Mouse (Mus musculus) CH12.LX (cell line): ENCODE results near the gene Stk10. TPM values are rescaled to one million over a fixed set of nuclear protein-coding genes. Genes with fewer than 3 reads are reported as not detected.

Experiments
- DNase-seq: peaks from one replicate; pipeline ENCODE4 v3.0.0-alpha.2; 2013; ENCODE audit errors: extremely low read depth
- H3K27ac ChIP-seq: 2 replicates; pipeline ENCODE4 v1.5.1; 2012; ENCODE audit warnings: low read depth, mild to moderate bottlenecking, control low read depth, moderate library complexity; ENCODE audit not compliant: insufficient read depth
- H3K27me3 ChIP-seq: replicated peaks from 2 replicates; pipeline ENCODE3; 2012; ENCODE audit warnings: inconsistent platforms
- H3K36me3 ChIP-seq, 2 experiments: replicated peaks in 1 of 2; 2 replicates each; pipeline versions ENCODE3 to v1.6.1; 2012; ENCODE audit warnings: inconsistent platforms in 1 of 2, low read length in 1 of 2, mild to moderate bottlenecking in 1 of 2, mixed read lengths in 1 of 2, moderate library complexity in 1 of 2; ENCODE audit not compliant: control insufficient read depth in 1 of 2, insufficient read depth in 1 of 2
- H3K4me1 ChIP-seq, 2 experiments: 2 replicates each; pipeline ENCODE4 v1.6.1; 2012; ENCODE audit warnings: inconsistent platforms in 1 of 2, moderate library complexity in 1 of 2; ENCODE audit not compliant: insufficient read depth in 2 of 2, control insufficient read depth in 1 of 2
- H3K4me2 ChIP-seq: 2 replicates; pipeline ENCODE4 v1.6.1; 2012; ENCODE audit warnings: low read depth, mild to moderate bottlenecking, control low read depth; ENCODE audit not compliant: poor library complexity, insufficient read depth, severe bottlenecking
- H3K4me3 ChIP-seq, 3 experiments: fragments of 150-350 bp in 1 of 3; sonication (generic) in 1 of 3; replicated peaks in 1 of 3; 2 replicates each; pipeline versions ENCODE3 to v1.5.1; 2011 to 2012; ENCODE audit warnings: low read depth in 2 of 3, low read length in 2 of 3, mild to moderate bottlenecking in 2 of 3, moderate library complexity in 2 of 3, control low read depth in 1 of 3, improper control_type of control experiment in 1 of 3, inconsistent platforms in 1 of 3, mixed read lengths in 1 of 3; ENCODE audit not compliant: poor library complexity in 1 of 3
- H3K79me2 ChIP-seq: replicated peaks from 2 replicates; pipeline ENCODE4 v1.6.1; 2012; ENCODE audit warnings: mild to moderate bottlenecking, moderate library complexity; ENCODE audit not compliant: control insufficient read depth, poor library complexity, insufficient read depth, severe bottlenecking; ENCODE audit errors: extremely low read depth
- H3K9ac ChIP-seq: 2 replicates; pipeline ENCODE4 v1.6.1; 2012; ENCODE audit warnings: low read depth, mild to moderate bottlenecking, control low read depth, moderate library complexity; ENCODE audit not compliant: insufficient read depth
- H3K9me3 ChIP-seq: replicated peaks from 2 replicates; pipeline ENCODE3; 2012; ENCODE audit warnings: low read length, inconsistent platforms, mixed read lengths
- CHD1 ChIP-seq: IDR thresholded peaks from 2 replicates; pipeline ENCODE4 v1.6.1; 2012; ENCODE audit warnings: low read depth, low read length, improper control_type of control experiment, inconsistent platforms
- CHD2 ChIP-seq: IDR thresholded peaks from 2 replicates; pipeline ENCODE4 v1.6.1; 2011; ENCODE audit warnings: low read length, improper control_type of control experiment
- CTCF ChIP-seq, 2 experiments: IDR thresholded peaks in 1 of 2; conservative IDR thresholded peaks in 1 of 2; 2 replicates each; pipeline ENCODE4 v1.5.1; 2011 to 2012; ENCODE audit warnings: low read depth in 2 of 2, low read length in 2 of 2, improper control_type of control experiment in 1 of 2, inconsistent platforms in 1 of 2, mild to moderate bottlenecking in 1 of 2, moderate library complexity in 1 of 2
- ELF1 ChIP-seq: IDR thresholded peaks from 2 replicates; pipeline ENCODE4 v1.6.1; 2014; ENCODE audit warnings: low read depth, mild to moderate bottlenecking, inconsistent platforms, low read length, improper control_type of control experiment
- EP300 ChIP-seq: IDR thresholded peaks from 2 replicates; pipeline ENCODE4 v1.6.1; 2011; ENCODE audit warnings: low read length, improper control_type of control experiment
- HCFC1 ChIP-seq: IDR thresholded peaks from 2 replicates; pipeline ENCODE4 v1.6.1; 2012; ENCODE audit warnings: low read depth, mild to moderate bottlenecking, inconsistent platforms, low read length, improper control_type of control experiment
- JUND ChIP-seq: conservative IDR thresholded peaks from 2 replicates; pipeline ENCODE4 v1.6.1; 2011; ENCODE audit warnings: low read depth, low read length, improper control_type of control experiment
- MAFK ChIP-seq: IDR thresholded peaks from 2 replicates; pipeline ENCODE4 v1.6.1; 2011; ENCODE audit warnings: low read length, improper control_type of control experiment; ENCODE audit not compliant: insufficient replicate concordance
- MAX ChIP-seq: IDR thresholded peaks from 2 replicates; pipeline ENCODE4 v1.6.1; 2011; ENCODE audit warnings: low read length, improper control_type of control experiment
- MAZ ChIP-seq: IDR thresholded peaks from 2 replicates; pipeline ENCODE4 v1.6.1; 2012; ENCODE audit warnings: low read depth, mild to moderate bottlenecking, inconsistent platforms, low read length, improper control_type of control experiment, moderate library complexity
- MYC ChIP-seq: IDR thresholded peaks from 2 replicates; pipeline ENCODE4 v1.6.1; 2011; ENCODE audit warnings: low read depth, mild to moderate bottlenecking, improper control_type of control experiment, low read length
- NELFE ChIP-seq: IDR thresholded peaks from 2 replicates; pipeline ENCODE4 v1.6.1; 2011; ENCODE audit warnings: low read depth, low read length, improper control_type of control experiment
- NRF1 ChIP-seq: IDR thresholded peaks from 2 replicates; pipeline ENCODE4 v1.6.1; 2014; ENCODE audit warnings: low read depth, mild to moderate bottlenecking, inconsistent platforms, low read length, improper control_type of control experiment, moderate library complexity
- SIN3A ChIP-seq: IDR thresholded peaks from 2 replicates; pipeline ENCODE4 v1.6.1; 2012; ENCODE audit warnings: low read length, improper control_type of control experiment, inconsistent platforms
- SMC3 ChIP-seq: IDR thresholded peaks from 2 replicates; pipeline ENCODE4 v1.6.1; 2011; ENCODE audit warnings: low read depth, low read length, improper control_type of control experiment
- TBP ChIP-seq: conservative IDR thresholded peaks from 2 replicates; pipeline ENCODE4 v1.6.1; 2011; ENCODE audit warnings: low read depth, low read length, improper control_type of control experiment
- USF1 ChIP-seq: IDR thresholded peaks from 2 replicates; pipeline ENCODE4 v1.6.1; 2014; ENCODE audit warnings: low read depth, mild to moderate bottlenecking, inconsistent platforms, low read length, improper control_type of control experiment
- USF2 ChIP-seq: conservative IDR thresholded peaks from 2 replicates; pipeline ENCODE4 v1.6.1; 2011; ENCODE audit warnings: low read depth, low read length, improper control_type of control experiment
- dilution Hi-C: fragments of 300-500 bp; cut with MboI; formaldehyde crosslinking; loops from 2 replicates; pipeline ENCODE4 v1.14.3; 2020; ENCODE audit warnings: low sequenced_read_pairs; ENCODE audit not compliant: extremely low pct_unique_long_range_greater_than_20kb, extremely low pct_ligation_motif_present
- in situ Hi-C: fragments of 300-500 bp; cut with MboI; formaldehyde crosslinking; loops from 3 replicates; pipeline ENCODE4 v1.14.3; 2019; ENCODE audit warnings: low sequenced_read_pairs, low pct_ligation_motif_present, low pct_unique_long_range_greater_than_20kb, mixed read lengths
- polyA plus RNA-seq: library from polyadenylated mRNA; unstranded; fragments of >175 nt; gene quantifications from 2 replicates; pipeline ENCODE4 v1.2.1, GENCODE M21; 2012; ENCODE audit warnings: low read depth; ENCODE audit not compliant: insufficient read length
- total RNA-seq, 2 experiments: library from RNA; depleted of rRNA; stranded (reverse); fragments of 300-350 nt in 1 of 2; fragments of >200 nt in 1 of 2; gene quantifications; 2 replicates each; pipeline ENCODE4 v1.2.3; 2012 to 2014

The Stk10 gene
- total and polyA plus RNA-seq, 3 experiments, result 20.0 to 40.3 (median 23.2) TPM

DNA sequence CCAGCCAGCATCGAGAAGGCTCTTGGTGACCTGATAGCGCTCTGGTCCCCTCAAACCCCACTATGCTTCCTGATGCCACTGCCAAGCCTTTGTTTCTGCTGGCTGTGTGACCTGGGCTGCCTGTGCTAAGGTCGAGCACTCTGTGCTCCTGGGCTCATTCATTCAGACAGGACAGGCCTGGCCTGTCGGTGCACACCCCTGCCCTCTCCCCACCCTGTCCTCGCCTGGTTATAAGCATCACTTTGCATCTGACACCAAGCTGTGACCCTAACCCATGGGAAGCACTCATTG, 43.6 kb downstream of the Stk10 start:
- H3K79me2 ChIP-seq, result no peaks in the 10 kb centered on the region
- H3K9me3 ChIP-seq, result no peaks in the 10 kb centered on the region
- in situ Hi-C loops (no loop called here), dilution Hi-C loops (no loop called here)
- no peak overlapping the region for H3K4me2 ChIP-seq
- H3K4me3 ChIP-seq, result no peak overlapping the region
- no peak for DNase-seq
- no peak overlapping the region for H3K9ac ChIP-seq
- peaks cover 0 to 35% of the 10 kb centered on the region in 2 experiments; a peak in 2 of 4 replicates for H3K4me1 ChIP-seq
- no peaks in the 10 kb centered on the region for H3K27me3 ChIP-seq
- no peak overlapping the region for H3K27ac ChIP-seq
- H3K36me3 ChIP-seq, result peaks cover 17 to 88% of the 10 kb centered on the region in 2 experiments
- TF ChIP-seq MAFK (no peak), USF1 (no peak)

DNA sequence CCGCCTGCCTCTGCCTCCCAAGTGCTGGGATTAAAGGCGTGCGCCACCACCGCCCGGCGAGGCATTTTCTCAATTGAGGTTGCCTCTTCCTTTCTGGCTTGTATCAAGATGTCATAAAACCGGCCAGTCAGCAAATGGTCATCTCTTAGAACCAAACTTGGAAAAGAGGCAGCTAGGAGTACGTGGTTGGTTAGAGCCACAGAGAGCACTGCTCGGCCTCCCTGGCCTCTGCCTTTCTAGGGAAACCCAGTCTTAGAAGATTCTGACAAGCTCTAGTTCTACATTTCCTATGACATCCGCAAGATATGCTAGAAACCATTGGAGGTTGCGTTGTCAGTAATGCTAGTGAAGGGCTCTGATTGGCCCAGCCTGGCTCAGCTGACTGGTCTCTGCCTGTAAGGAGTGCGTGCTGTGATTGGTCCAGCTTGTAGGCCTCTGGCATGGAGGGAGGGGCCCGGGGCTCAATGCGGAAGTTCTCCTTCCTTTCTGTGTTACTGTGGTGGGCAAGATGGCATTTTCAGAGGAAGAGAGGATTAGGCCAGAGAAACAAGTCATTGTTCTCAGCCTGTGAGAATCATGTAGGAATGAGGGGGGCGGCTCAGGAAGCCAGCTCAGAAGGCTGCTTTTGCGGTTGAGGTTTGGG, 47.3 kb downstream of the Stk10 start:
- H3K36me3 ChIP-seq, result peaks cover 13 to 83% of the 10 kb centered on the region in 2 experiments
- no peaks in the 10 kb centered on the region for H3K27me3 ChIP-seq
- in situ Hi-C loops (no loop called here), dilution Hi-C loops (no loop called here)
- peak; percentile 92 for DNase-seq
- peaks cover 0 to 44% of the 10 kb centered on the region in 2 experiments; a peak in 2 of 4 replicates for H3K4me1 ChIP-seq
- no peak for TF ChIP-seq CTCF (conservative IDR thresholded peaks at IDR 0.05 in 1 of 2, IDR thresholded peaks at IDR 0.05 in 1 of 2; ENCODE audit: low read depth in 2 of 2, low read length in 2 of 2)
- TF ChIP-seq SIN3A, result peak; percentile 38; the same call in 1 of the 2 replicates
- TF ChIP-seq USF1, result peak; percentile 76
- peak; percentile 81 for TF ChIP-seq ELF1
- TF ChIP-seq CHD2, result peak; percentile 41; the same call in 1 of the 2 replicates
- TF ChIP-seq MYC, result no peak
- TF ChIP-seq HCFC1, result peak; percentile 43
- TF ChIP-seq USF2, result peak; percentile 58
- peak overlapping the region in 1 of 3 experiments; percentile 39 for H3K4me3 ChIP-seq
- no peak overlapping the region for H3K9ac ChIP-seq
- H3K9me3 ChIP-seq, result no peaks in the 10 kb centered on the region
- H3K79me2 ChIP-seq, result no peaks in the 10 kb centered on the region
- H3K4me2 ChIP-seq, result no peak overlapping the region
- H3K27ac ChIP-seq, result no peak overlapping the region

DNA sequence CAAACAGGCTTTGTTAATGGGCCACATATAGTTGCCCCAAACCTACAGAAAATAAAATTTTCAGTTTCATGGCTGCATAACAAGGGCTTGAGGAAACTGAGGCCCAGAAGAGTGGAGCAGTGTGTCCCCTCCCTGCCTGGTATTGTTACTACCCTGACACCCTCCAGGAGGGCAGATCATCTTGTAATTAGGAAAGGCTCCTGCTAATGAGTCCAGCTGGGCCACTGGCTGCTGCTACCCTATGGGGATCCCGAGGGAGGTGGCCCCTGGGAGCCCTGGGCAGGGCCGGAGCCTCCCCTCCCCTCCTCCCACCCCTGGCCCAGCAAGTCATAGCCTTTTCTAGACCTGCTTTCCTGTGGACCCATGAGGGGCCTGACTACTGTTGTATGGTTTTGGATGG, 47.9 kb downstream of the Stk10 start:
- no peaks in the 10 kb centered on the region for H3K79me2 ChIP-seq
- in situ Hi-C loops, result no loop called here
- H3K4me3 ChIP-seq, result peak overlapping the region in 1 of 3 experiments; percentile 39
- no peak overlapping the region for H3K9ac ChIP-seq
- TF ChIP-seq CHD1, result no peak
- no peak for TF ChIP-seq MAZ
- no peak for TF ChIP-seq HCFC1
- no peak for TF ChIP-seq TBP
- TF ChIP-seq NELFE, result no peak
- TF ChIP-seq SMC3, result no peak
- TF ChIP-seq JUND, result no peak
- TF ChIP-seq NRF1, result no peak
- no peak for TF ChIP-seq CTCF (conservative IDR thresholded peaks at IDR 0.05 in 1 of 2, IDR thresholded peaks at IDR 0.05 in 1 of 2; ENCODE audit: low read depth in 2 of 2, low read length in 2 of 2)
- no peak for TF ChIP-seq EP300
- TF ChIP-seq CHD2, result no peak
- TF ChIP-seq SIN3A, result no peak
- TF ChIP-seq MAX, result no peak
- TF ChIP-seq, all 38 proteins: peak for 0
- H3K27me3 ChIP-seq, result no peaks in the 10 kb centered on the region
- H3K9me3 ChIP-seq, result no peaks in the 10 kb centered on the region
- H3K27ac ChIP-seq, result no peak overlapping the region
- dilution Hi-C loops, result no loop called here
- H3K4me1 ChIP-seq, result peaks cover 0 to 50% of the 10 kb centered on the region in 2 experiments; a peak in 2 of 4 replicates
- no peak overlapping the region for H3K4me2 ChIP-seq
- peaks cover 13 to 82% of the 10 kb centered on the region in 2 experiments for H3K36me3 ChIP-seq
- no peak for DNase-seq
